Mouse (Mus musculus) CH12.LX (cell line): Measurements from ENCODE around the gene Sppl2b. TPM values are rescaled to one million over a fixed set of nuclear protein-coding genes. Genes with fewer than 3 reads are reported as not detected.
A peak's percentile ranks its signal among the peaks of the same experiment; 100 is the strongest.

Experiments used
- DNase-seq: peaks from one replicate; pipeline ENCODE4 v3.0.0-alpha.2; 2013; ENCODE audit errors: extremely low read depth
- H3K27ac ChIP-seq: 2 replicates; pipeline ENCODE4 v1.5.1; 2012; ENCODE audit warnings: low read depth, mild to moderate bottlenecking, control low read depth, moderate library complexity; ENCODE audit not compliant: insufficient read depth
- H3K27me3 ChIP-seq: replicated peaks from 2 replicates; pipeline ENCODE3; 2012; ENCODE audit warnings: inconsistent platforms
- H3K36me3 ChIP-seq, 2 experiments: replicated peaks in 1 of 2; 2 replicates each; pipeline versions ENCODE3 to v1.6.1; 2012; ENCODE audit warnings: inconsistent platforms in 1 of 2, low read length in 1 of 2, mild to moderate bottlenecking in 1 of 2, mixed read lengths in 1 of 2, moderate library complexity in 1 of 2; ENCODE audit not compliant: control insufficient read depth in 1 of 2, insufficient read depth in 1 of 2
- H3K4me1 ChIP-seq, 2 experiments: 2 replicates each; pipeline ENCODE4 v1.6.1; 2012; ENCODE audit warnings: inconsistent platforms in 1 of 2, moderate library complexity in 1 of 2; ENCODE audit not compliant: insufficient read depth in 2 of 2, control insufficient read depth in 1 of 2
- H3K4me2 ChIP-seq: 2 replicates; pipeline ENCODE4 v1.6.1; 2012; ENCODE audit warnings: low read depth, mild to moderate bottlenecking, control low read depth; ENCODE audit not compliant: poor library complexity, insufficient read depth, severe bottlenecking
- H3K4me3 ChIP-seq, 3 experiments: fragments of 150-350 bp in 1 of 3; sonication (generic) in 1 of 3; replicated peaks in 1 of 3; 2 replicates each; pipeline versions ENCODE3 to v1.5.1; 2011 to 2012; ENCODE audit warnings: low read depth in 2 of 3, low read length in 2 of 3, mild to moderate bottlenecking in 2 of 3, moderate library complexity in 2 of 3, control low read depth in 1 of 3, improper control_type of control experiment in 1 of 3, inconsistent platforms in 1 of 3, mixed read lengths in 1 of 3; ENCODE audit not compliant: poor library complexity in 1 of 3
- H3K79me2 ChIP-seq: replicated peaks from 2 replicates; pipeline ENCODE4 v1.6.1; 2012; ENCODE audit warnings: mild to moderate bottlenecking, moderate library complexity; ENCODE audit not compliant: control insufficient read depth, poor library complexity, insufficient read depth, severe bottlenecking; ENCODE audit errors: extremely low read depth
- H3K9ac ChIP-seq: 2 replicates; pipeline ENCODE4 v1.6.1; 2012; ENCODE audit warnings: low read depth, mild to moderate bottlenecking, control low read depth, moderate library complexity; ENCODE audit not compliant: insufficient read depth
- H3K9me3 ChIP-seq: replicated peaks from 2 replicates; pipeline ENCODE3; 2012; ENCODE audit warnings: low read length, inconsistent platforms, mixed read lengths
- BHLHE40 ChIP-seq: IDR thresholded peaks from 2 replicates; pipeline ENCODE4 v1.6.1; 2011; ENCODE audit warnings: mild to moderate bottlenecking, low read depth, low read length, improper control_type of control experiment
- CHD1 ChIP-seq: IDR thresholded peaks from 2 replicates; pipeline ENCODE4 v1.6.1; 2012; ENCODE audit warnings: low read depth, low read length, improper control_type of control experiment, inconsistent platforms
- CHD2 ChIP-seq: IDR thresholded peaks from 2 replicates; pipeline ENCODE4 v1.6.1; 2011; ENCODE audit warnings: low read length, improper control_type of control experiment
- CTCF ChIP-seq, 2 experiments: IDR thresholded peaks in 1 of 2; conservative IDR thresholded peaks in 1 of 2; 2 replicates each; pipeline ENCODE4 v1.5.1; 2011 to 2012; ENCODE audit warnings: low read depth in 2 of 2, low read length in 2 of 2, improper control_type of control experiment in 1 of 2, inconsistent platforms in 1 of 2, mild to moderate bottlenecking in 1 of 2, moderate library complexity in 1 of 2
- E2F4 ChIP-seq: IDR thresholded peaks from 2 replicates; pipeline ENCODE4 v1.6.1; 2011; ENCODE audit warnings: low read depth, low read length, improper control_type of control experiment; ENCODE audit not compliant: insufficient replicate concordance
- ELF1 ChIP-seq: IDR thresholded peaks from 2 replicates; pipeline ENCODE4 v1.6.1; 2014; ENCODE audit warnings: low read depth, mild to moderate bottlenecking, inconsistent platforms, low read length, improper control_type of control experiment
- EP300 ChIP-seq: IDR thresholded peaks from 2 replicates; pipeline ENCODE4 v1.6.1; 2011; ENCODE audit warnings: low read length, improper control_type of control experiment
- ETS1 ChIP-seq: conservative IDR thresholded peaks from 2 replicates; pipeline ENCODE4 v1.6.1; 2012; ENCODE audit warnings: low read depth, mild to moderate bottlenecking, inconsistent platforms, low read length, improper control_type of control experiment, moderate library complexity
- GABPA ChIP-seq: IDR thresholded peaks from 2 replicates; pipeline ENCODE4 v1.6.1; 2012; ENCODE audit warnings: low read depth, low read length, improper control_type of control experiment, inconsistent platforms; ENCODE audit not compliant: insufficient replicate concordance
- HCFC1 ChIP-seq: IDR thresholded peaks from 2 replicates; pipeline ENCODE4 v1.6.1; 2012; ENCODE audit warnings: low read depth, mild to moderate bottlenecking, inconsistent platforms, low read length, improper control_type of control experiment
- IRF4 ChIP-seq: IDR thresholded peaks from 2 replicates; pipeline ENCODE4 v1.6.1; 2014; ENCODE audit warnings: low read depth, mild to moderate bottlenecking, inconsistent platforms, low read length, improper control_type of control experiment
- JUN ChIP-seq: IDR thresholded peaks from 2 replicates; pipeline ENCODE4 v1.6.1; 2011; ENCODE audit warnings: low read depth, mild to moderate bottlenecking, low read length, improper control_type of control experiment, moderate library complexity; ENCODE audit not compliant: insufficient read depth
- JUND ChIP-seq: conservative IDR thresholded peaks from 2 replicates; pipeline ENCODE4 v1.6.1; 2011; ENCODE audit warnings: low read depth, low read length, improper control_type of control experiment
- KAT2A ChIP-seq: IDR thresholded peaks from 2 replicates; pipeline ENCODE4 v1.6.1; 2012; ENCODE audit warnings: low read length, improper control_type of control experiment, inconsistent platforms; ENCODE audit not compliant: insufficient replicate concordance
- MAFK ChIP-seq: IDR thresholded peaks from 2 replicates; pipeline ENCODE4 v1.6.1; 2011; ENCODE audit warnings: low read length, improper control_type of control experiment; ENCODE audit not compliant: insufficient replicate concordance
- MAX ChIP-seq: IDR thresholded peaks from 2 replicates; pipeline ENCODE4 v1.6.1; 2011; ENCODE audit warnings: low read length, improper control_type of control experiment
- MAZ ChIP-seq: IDR thresholded peaks from 2 replicates; pipeline ENCODE4 v1.6.1; 2012; ENCODE audit warnings: low read depth, mild to moderate bottlenecking, inconsistent platforms, low read length, improper control_type of control experiment, moderate library complexity
- MEF2A ChIP-seq: IDR thresholded peaks from 2 replicates; pipeline ENCODE4 v1.6.1; 2014; ENCODE audit warnings: low read depth, mild to moderate bottlenecking, inconsistent platforms, low read length, improper control_type of control experiment, borderline replicate concordance
- MXI1 ChIP-seq: IDR thresholded peaks from 2 replicates; pipeline ENCODE4 v1.6.1; 2011; ENCODE audit warnings: mild to moderate bottlenecking, low read depth, low read length, improper control_type of control experiment
- MYC ChIP-seq: IDR thresholded peaks from 2 replicates; pipeline ENCODE4 v1.6.1; 2011; ENCODE audit warnings: low read depth, mild to moderate bottlenecking, improper control_type of control experiment, low read length
- NELFE ChIP-seq: IDR thresholded peaks from 2 replicates; pipeline ENCODE4 v1.6.1; 2011; ENCODE audit warnings: low read depth, low read length, improper control_type of control experiment
- NRF1 ChIP-seq: IDR thresholded peaks from 2 replicates; pipeline ENCODE4 v1.6.1; 2014; ENCODE audit warnings: low read depth, mild to moderate bottlenecking, inconsistent platforms, low read length, improper control_type of control experiment, moderate library complexity
- PAX5 ChIP-seq: IDR thresholded peaks from 2 replicates; pipeline ENCODE4 v1.6.1; 2012; ENCODE audit warnings: low read length, inconsistent platforms, mixed read lengths
- POLR2A ChIP-seq: IDR thresholded peaks from 2 replicates; pipeline ENCODE4 v1.6.1; 2011; ENCODE audit warnings: low read depth, mild to moderate bottlenecking, improper control_type of control experiment, low read length
- POLR2AphosphoS2 ChIP-seq: IDR thresholded peaks from 2 replicates; pipeline ENCODE4 v1.6.1; 2011; ENCODE audit warnings: low read depth, low read length, improper control_type of control experiment
- RAD21 ChIP-seq: IDR thresholded peaks from 2 replicates; pipeline ENCODE4 v1.6.1; 2011; ENCODE audit warnings: low read depth, mild to moderate bottlenecking, low read length, improper control_type of control experiment, moderate library complexity
- RCOR1 ChIP-seq: conservative IDR thresholded peaks from 2 replicates; pipeline ENCODE4 v1.6.1; 2012; ENCODE audit warnings: low read depth, mild to moderate bottlenecking, inconsistent platforms, low read length, improper control_type of control experiment
- SIN3A ChIP-seq: IDR thresholded peaks from 2 replicates; pipeline ENCODE4 v1.6.1; 2012; ENCODE audit warnings: low read length, improper control_type of control experiment, inconsistent platforms
- SMC3 ChIP-seq: IDR thresholded peaks from 2 replicates; pipeline ENCODE4 v1.6.1; 2011; ENCODE audit warnings: low read depth, low read length, improper control_type of control experiment
- TBP ChIP-seq: conservative IDR thresholded peaks from 2 replicates; pipeline ENCODE4 v1.6.1; 2011; ENCODE audit warnings: low read depth, low read length, improper control_type of control experiment
- TCF12 ChIP-seq: IDR thresholded peaks from 2 replicates; pipeline ENCODE4 v1.6.1; 2014; ENCODE audit warnings: low read depth, mild to moderate bottlenecking, inconsistent platforms, low read length, improper control_type of control experiment
- UBTF ChIP-seq: IDR thresholded peaks from 2 replicates; pipeline ENCODE4 v1.6.1; 2012; ENCODE audit warnings: low read depth, mild to moderate bottlenecking, inconsistent platforms, low read length, improper control_type of control experiment, moderate library complexity
- USF1 ChIP-seq: IDR thresholded peaks from 2 replicates; pipeline ENCODE4 v1.6.1; 2014; ENCODE audit warnings: low read depth, mild to moderate bottlenecking, inconsistent platforms, low read length, improper control_type of control experiment
- USF2 ChIP-seq: conservative IDR thresholded peaks from 2 replicates; pipeline ENCODE4 v1.6.1; 2011; ENCODE audit warnings: low read depth, low read length, improper control_type of control experiment
- ZC3H11A ChIP-seq: IDR thresholded peaks from 2 replicates; pipeline ENCODE4 v1.6.1; 2012; ENCODE audit warnings: low read depth, mild to moderate bottlenecking, inconsistent platforms, low read length, improper control_type of control experiment
- ZKSCAN1 ChIP-seq: IDR thresholded peaks from 2 replicates; pipeline ENCODE4 v1.6.1; 2012; ENCODE audit warnings: low read depth, inconsistent platforms, low read length, improper control_type of control experiment, borderline replicate concordance
- ZMIZ1 ChIP-seq: IDR thresholded peaks from 2 replicates; pipeline ENCODE4 v1.6.1; 2012; ENCODE audit warnings: low read depth, mild to moderate bottlenecking, inconsistent platforms, low read length, improper control_type of control experiment
- ZNF384 ChIP-seq: IDR thresholded peaks from 2 replicates; pipeline ENCODE4 v1.6.1; 2012; ENCODE audit warnings: low read depth, low read length, improper control_type of control experiment, inconsistent platforms
- dilution Hi-C: fragments of 300-500 bp; cut with MboI; formaldehyde crosslinking; loops from 2 replicates; pipeline ENCODE4 v1.14.3; 2020; ENCODE audit warnings: low sequenced_read_pairs; ENCODE audit not compliant: extremely low pct_unique_long_range_greater_than_20kb, extremely low pct_ligation_motif_present
- in situ Hi-C: fragments of 300-500 bp; cut with MboI; formaldehyde crosslinking; loops from 3 replicates; pipeline ENCODE4 v1.14.3; 2019; ENCODE audit warnings: low sequenced_read_pairs, low pct_ligation_motif_present, low pct_unique_long_range_greater_than_20kb, mixed read lengths
- polyA plus RNA-seq: library from polyadenylated mRNA; unstranded; fragments of >175 nt; gene quantifications from 2 replicates; pipeline ENCODE4 v1.2.1, GENCODE M21; 2012; ENCODE audit warnings: low read depth; ENCODE audit not compliant: insufficient read length
- total RNA-seq, 2 experiments: library from RNA; depleted of rRNA; stranded (reverse); fragments of 300-350 nt in 1 of 2; fragments of >200 nt in 1 of 2; gene quantifications; 2 replicates each; pipeline ENCODE4 v1.2.3; 2012 to 2014

Sppl2b gene
- total and polyA plus RNA-seq, 3 experiments = 13.8 to 24.1 (median 19.0) TPM

DNA sequence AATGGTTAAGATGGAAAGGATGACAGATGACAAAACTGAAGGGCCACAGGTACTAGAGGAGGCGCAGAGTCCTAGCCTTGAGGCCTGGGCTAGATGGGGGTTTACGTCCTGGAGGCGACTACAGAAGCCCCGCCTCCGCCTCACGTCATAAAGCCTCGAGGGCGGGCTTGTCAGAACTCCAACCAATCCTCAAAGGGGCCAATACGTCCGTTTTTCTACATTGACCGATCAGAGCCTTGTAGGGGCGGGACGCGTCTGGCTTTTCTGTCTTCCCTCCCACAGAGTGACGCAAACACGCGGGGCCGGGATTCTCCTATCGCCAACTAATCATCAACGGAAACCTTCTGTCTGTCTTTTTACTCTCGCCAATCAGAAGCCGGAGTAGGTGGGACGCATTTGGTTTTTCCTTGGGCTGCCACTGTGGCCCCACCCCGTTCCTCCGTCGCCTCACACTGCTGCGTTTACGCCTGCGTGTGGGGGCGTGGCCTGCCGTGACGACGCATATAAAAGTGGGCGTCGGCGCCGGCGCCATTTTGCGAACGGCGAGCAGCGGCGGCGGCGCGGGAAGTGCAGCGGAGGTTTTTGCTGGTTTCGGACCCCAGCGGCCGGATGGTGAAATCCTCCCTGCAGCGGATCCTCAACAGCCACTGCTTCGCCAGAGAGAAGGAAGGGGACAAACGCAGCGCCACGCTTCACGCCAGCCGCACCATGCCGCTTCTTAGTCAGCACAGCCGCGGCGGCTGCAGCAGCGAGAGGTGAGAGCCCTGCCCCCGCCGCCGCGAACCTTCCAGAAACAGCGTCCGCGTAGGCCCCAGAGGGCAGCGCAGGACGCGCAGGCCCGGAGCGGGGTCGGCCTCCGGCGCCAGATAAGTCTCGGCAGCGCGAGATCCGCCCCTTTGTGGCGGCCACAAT, 28.7 kb upstream of the Sppl2b start, which contains the start of gene Oaz1:
Gene Oaz1 (plus strand): TSS at position 506 of the 912 bp plus-strand sequence.
- Histone ChIP-seq H3K79me2 (peaks cover 21% of the 10 kb centered on the region), H3K4me1 (peaks cover 20 to 55% of the 10 kb centered on the region in 2 experiments), H3K36me3 (peaks cover 26 to 35% of the 10 kb centered on the region in 2 experiments), H3K4me3 (peak within 1 kb of the TSS; percentile 63 to 93 (median 77)), H3K27me3 (no peaks in the 10 kb centered on the region), H3K9ac (peak within 1 kb of the TSS; percentile 99), H3K27ac (peak within 1 kb of the TSS; percentile 77), H3K9me3 (no peaks in the 10 kb centered on the region), H3K4me2 (peak within 1 kb of the TSS; percentile 99)
- dilution Hi-C loops = no loop called here
- in situ Hi-C loops = no loop called here
- TF ChIP-seq ZNF384 = no peak
- TF ChIP-seq USF2 = no peak
- no peak for TF ChIP-seq RAD21
- no peak; the same call in 1 of the 2 replicates for TF ChIP-seq MAZ
- peak; percentile 50 for TF ChIP-seq HCFC1
- TF ChIP-seq CTCF (conservative IDR thresholded peaks at IDR 0.05 in 1 of 2, IDR thresholded peaks at IDR 0.05 in 1 of 2; ENCODE audit: low read depth in 2 of 2, low read length in 2 of 2) = no peak
- no peak for TF ChIP-seq RCOR1
- peak; percentile 80 for TF ChIP-seq CHD2
- TF ChIP-seq POLR2A = peak; percentile 81
- no peak for TF ChIP-seq SMC3
- TF ChIP-seq UBTF = no peak
- TF ChIP-seq PAX5 = no peak
- no peak for TF ChIP-seq GABPA
- 0 out of 2 replicates have a peak, but pooled peaks have one; percentile 9 for TF ChIP-seq IRF4
- no peak for TF ChIP-seq ZKSCAN1
- TF ChIP-seq MYC = 0 out of 2 replicates have a peak, but pooled peaks have one; percentile 52
- TF ChIP-seq TBP = peak; percentile 87; the same call in 1 of the 2 replicates
- TF ChIP-seq TCF12 = peak; percentile 91
- TF ChIP-seq MXI1 = no peak
- no peak for TF ChIP-seq USF1
- no peak for TF ChIP-seq BHLHE40
- peak; percentile 58; the same call in 1 of the 2 replicates for TF ChIP-seq E2F4
- no peak for TF ChIP-seq MAX
- TF ChIP-seq ZC3H11A = no peak
- TF ChIP-seq CHD1 = no peak
- TF ChIP-seq MEF2A = no peak; the same call in 1 of the 2 replicates
- TF ChIP-seq SIN3A = peak; percentile 0; the same call in 1 of the 2 replicates
- peak; percentile 64; the same call in 1 of the 2 replicates for TF ChIP-seq ZMIZ1
- TF ChIP-seq KAT2A = no peak
- TF ChIP-seq JUND = no peak
- no peak for TF ChIP-seq ETS1
- TF ChIP-seq POLR2AphosphoS2 = peak; percentile 95
- peak; percentile 71 for TF ChIP-seq ELF1
- no peak for TF ChIP-seq JUN
- peak; percentile 66 for TF ChIP-seq NELFE
- TF ChIP-seq NRF1 = peak; percentile 81
- TF ChIP-seq EP300 = no peak
- TF ChIP-seq MAFK = no peak
- peak; percentile 100 for DNase-seq
